Mouse (Mus musculus) limb, embryonic 11.5 days (tissue): ENCODE results near the gene Fam129a. TPM values are rescaled to one million over a fixed set of nuclear protein-coding genes. Genes with fewer than 3 reads are reported as not detected.
"Not testable (repeated sequence)": the region's sequence is repeated elsewhere in the genome, so short reads cannot be mapped to it uniquely, and the experiment has no call there.

Experiments
- ATAC-seq: fragments of 200-750 bp; cut with Nextera tagmentation; 2 replicates; pipeline ENCODE4 v1.8.0; 2017; ENCODE audit warnings: low read depth; ENCODE audit not compliant: insufficient number of reproducible peaks, low FRiP score, low TSS enrichment
- DNase-seq: peaks from one replicate; pipeline ENCODE4 v3.0.0-alpha.2; 2015; ENCODE audit warnings: low spot score
- H3K27ac ChIP-seq: fragments of 300-500 bp; sonication (generic); replicated peaks from 2 replicates; pipeline ENCODE4 v1.5.1; 2014; ENCODE audit warnings: low read depth, mild to moderate bottlenecking, low read length
- H3K27me3 ChIP-seq: fragments of 300-500 bp; sonication (generic); 2 replicates; pipeline ENCODE4 v1.6.1; 2014; ENCODE audit warnings: mild to moderate bottlenecking, low read length, mixed read lengths; ENCODE audit not compliant: control insufficient read depth, insufficient read depth
- H3K36me3 ChIP-seq: fragments of 300-500 bp; sonication (generic); 2 replicates; pipeline ENCODE4 v1.6.1; 2014; ENCODE audit warnings: mild to moderate bottlenecking, low read length, moderate library complexity, mixed read lengths; ENCODE audit not compliant: control insufficient read depth, insufficient read depth
- H3K4me1 ChIP-seq: fragments of 300-500 bp; sonication (generic); 2 replicates; pipeline ENCODE4 v1.6.1; 2014; ENCODE audit warnings: low read length, mixed read lengths; ENCODE audit not compliant: control insufficient read depth, insufficient read depth
- H3K4me2 ChIP-seq: fragments of 300-500 bp; sonication (generic); 2 replicates; pipeline ENCODE4 v1.6.1; 2014; ENCODE audit warnings: low read depth, mild to moderate bottlenecking, moderate library complexity; ENCODE audit not compliant: severe bottlenecking
- H3K4me3 ChIP-seq: fragments of 300-500 bp; sonication (generic); 2 replicates; pipeline ENCODE4 v1.5.1; 2014; ENCODE audit warnings: low read depth, low read length
- H3K9ac ChIP-seq: fragments of 300-500 bp; sonication (generic); 2 replicates; pipeline ENCODE4 v1.6.1; 2014; ENCODE audit warnings: mild to moderate bottlenecking, low read length
- H3K9me3 ChIP-seq: fragments of 300-500 bp; sonication (generic); 2 replicates; pipeline ENCODE4 v1.6.1; 2016; ENCODE audit warnings: low read length; ENCODE audit not compliant: control insufficient read depth
- WGBS: fragments of 180-500 bp; shearing (Covaris S2); extraction: QIAGEN DNeasy Blood & Tissue Kit; methylation state at CpG from one replicate; pipeline ENCODE4 v1.1.7; 2014; 5-methylcytosine and 5-hydroxymethylcytosine counted together
- polyA plus RNA-seq: library from polyadenylated mRNA; unstranded; fragments of >200 nt; fragmentation: Nextera tagmentation; extraction: Ambion mirVana; gene quantifications from 2 replicates; pipeline ENCODE4 v1.2.1, GENCODE M21; 2014

Fam129a gene
- polyA plus RNA-seq, 1 experiment from 2014 or later = 0.89 TPM

- Histone ChIP-seq H3K9ac (no peak overlapping the region), H3K36me3 (no peaks in the 10 kb centered on the region), H3K9me3 (no peaks in the 10 kb centered on the region), H3K4me1 (no peaks in the 10 kb centered on the region), H3K27ac (no peak overlapping the region), H3K27me3 (no peaks in the 10 kb centered on the region), H3K4me3 (no peak overlapping the region), H3K4me2 (no peak overlapping the region)
- no peak for ATAC-seq
- no peak for DNase-seq
- 87% methylated on average over 4 of the region's 4 CpGs for WGBS
Observed at GRCm38 (mm10) chr1:151594906-151595305, 23.9 kb downstream of the Fam129a start.

DNA sequence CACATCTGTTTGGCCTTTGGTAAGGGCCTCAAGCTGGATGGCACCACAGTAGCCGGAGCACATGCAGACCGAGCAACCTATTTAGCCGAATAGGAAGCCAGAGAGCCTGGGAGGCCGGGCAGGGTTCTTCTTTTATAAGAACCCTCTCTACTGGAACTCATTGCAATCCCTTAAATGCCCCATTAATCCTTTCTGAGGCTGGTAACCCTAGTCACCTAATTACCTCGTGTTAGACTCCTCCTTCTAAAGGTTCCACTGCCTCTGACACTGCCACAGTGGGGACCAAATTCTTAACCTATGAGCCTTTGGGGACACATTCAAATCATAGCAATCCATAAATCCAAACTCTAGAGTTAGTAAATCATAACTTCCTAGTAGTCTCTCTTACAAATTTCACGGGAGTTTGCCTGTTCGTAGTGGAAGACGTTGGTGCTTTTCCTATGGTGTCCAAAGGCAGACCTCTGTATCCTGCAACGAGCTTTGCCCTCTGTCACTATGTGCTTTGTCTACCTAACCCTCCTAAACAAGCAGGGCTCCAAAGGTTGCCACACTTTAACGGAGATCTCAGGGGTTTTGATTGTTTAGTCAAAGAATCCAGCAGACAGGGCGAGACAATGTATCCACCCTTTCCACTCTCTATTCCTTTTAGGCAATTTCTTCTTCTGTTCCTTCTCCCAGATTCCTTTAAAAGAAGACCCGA, 24.8 kb downstream of the Fam129a start:
- H3K27me3 ChIP-seq = no peaks in the 10 kb centered on the region
- H3K9me3 ChIP-seq = no peaks in the 10 kb centered on the region
- DNase-seq = no peak
- no peak overlapping the region for H3K4me2 ChIP-seq
- no peak overlapping the region for H3K9ac ChIP-seq
- no peaks in the 10 kb centered on the region for H3K36me3 ChIP-seq
- no peak overlapping the region for H3K4me3 ChIP-seq
- no peak overlapping the region for H3K27ac ChIP-seq
- 71% methylated on average over 12 of the region's 12 CpGs for WGBS
- no peaks in the 10 kb centered on the region for H3K4me1 ChIP-seq
- no peak for ATAC-seq

DNA sequence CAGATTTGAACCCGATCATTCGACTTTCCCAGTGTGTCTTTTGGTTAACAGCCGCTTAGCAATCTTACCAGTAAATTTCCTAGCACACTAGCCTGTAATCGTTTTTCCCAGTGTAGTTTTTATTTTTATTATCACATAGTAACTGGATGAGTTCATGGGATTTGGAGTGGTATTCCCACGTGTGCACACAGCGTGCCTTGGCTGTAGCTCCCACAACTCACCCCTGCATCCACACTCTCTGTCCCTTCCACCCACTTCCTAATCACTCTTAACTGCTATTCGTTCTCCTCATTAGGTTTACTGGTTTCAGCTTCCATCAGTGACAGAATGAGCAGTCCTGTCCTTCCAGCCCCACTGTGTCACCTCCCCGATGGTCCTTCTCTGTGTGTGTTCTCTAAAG, 25.6 kb downstream of the Fam129a start:
- no peaks in the 10 kb centered on the region for H3K9me3 ChIP-seq
- no peak overlapping the region for H3K9ac ChIP-seq
- no peak overlapping the region for H3K4me3 ChIP-seq
- H3K27ac ChIP-seq = no peak overlapping the region
- ATAC-seq = no peak
- no peaks in the 10 kb centered on the region for H3K36me3 ChIP-seq
- no peaks in the 10 kb centered on the region for H3K4me1 ChIP-seq
- no peak for DNase-seq
- no peaks in the 10 kb centered on the region for H3K27me3 ChIP-seq
- no peak overlapping the region for H3K4me2 ChIP-seq
- 74% methylated on average over 8 of the region's 8 CpGs for WGBS

GRCm38 (mm10) chr1:151597677-151598297, 26.8 kb downstream of the Fam129a start:
- no peaks in the 10 kb centered on the region for H3K27me3 ChIP-seq
- DNase-seq (no peak), ATAC-seq (no peak)
- no peak overlapping the region for H3K4me2 ChIP-seq
- H3K9me3 ChIP-seq = no peaks in the 10 kb centered on the region
- WGBS = 87% methylated on average over 6 of the region's 6 CpGs
- H3K36me3 ChIP-seq = no peaks in the 10 kb centered on the region
- H3K4me3 ChIP-seq = no peak overlapping the region
- no peaks in the 10 kb centered on the region for H3K4me1 ChIP-seq
- H3K9ac ChIP-seq = no peak overlapping the region
- H3K27ac ChIP-seq = no peak overlapping the region

DNA sequence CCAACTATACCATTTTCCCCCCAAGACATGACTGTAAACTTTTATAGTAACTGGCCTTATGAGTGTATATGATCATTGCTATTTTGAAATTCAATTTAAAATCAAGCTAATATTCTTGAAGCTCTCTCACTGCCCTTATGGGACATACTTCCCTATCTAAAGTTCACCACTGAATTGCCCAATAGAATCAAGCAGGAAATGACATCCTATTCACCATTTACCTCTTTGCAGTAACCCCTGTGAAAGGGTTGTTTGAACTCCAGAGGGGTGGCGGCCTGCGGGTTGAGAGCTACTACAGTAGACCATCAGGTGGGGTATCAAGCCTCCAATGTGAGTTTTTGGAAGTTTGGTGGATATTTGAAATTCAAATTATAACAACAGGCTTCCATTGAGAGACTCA, 27.9 kb downstream of the Fam129a start:
- Histone ChIP-seq H3K36me3 (no peaks in the 10 kb centered on the region), H3K4me3 (no peak overlapping the region), H3K27ac (no peak overlapping the region), H3K27me3 (no peaks in the 10 kb centered on the region), H3K9me3 (no peaks in the 10 kb centered on the region), H3K4me2 (no peak overlapping the region), H3K9ac (no peak overlapping the region), H3K4me1 (no peaks in the 10 kb centered on the region)
- DNase-seq (no peak), ATAC-seq (no peak)
- WGBS = 88% methylated on average over 2 of the region's 2 CpGs

GRCm38 (mm10) chr1:151604328-151604727, 33.3 kb downstream of the Fam129a start:
- ATAC-seq (no peak), DNase-seq (no peak)
- no peak overlapping the region for H3K4me3 ChIP-seq
- H3K27ac ChIP-seq = no peak overlapping the region
- no peaks in the 10 kb centered on the region for H3K36me3 ChIP-seq
- H3K9me3 ChIP-seq = no peaks in the 10 kb centered on the region
- 79% methylated on average over 2 of the region's 2 CpGs for WGBS
- no peaks in the 10 kb centered on the region for H3K27me3 ChIP-seq
- H3K4me2 ChIP-seq = no peak overlapping the region
- no peak overlapping the region for H3K9ac ChIP-seq
- no peaks in the 10 kb centered on the region for H3K4me1 ChIP-seq

DNA sequence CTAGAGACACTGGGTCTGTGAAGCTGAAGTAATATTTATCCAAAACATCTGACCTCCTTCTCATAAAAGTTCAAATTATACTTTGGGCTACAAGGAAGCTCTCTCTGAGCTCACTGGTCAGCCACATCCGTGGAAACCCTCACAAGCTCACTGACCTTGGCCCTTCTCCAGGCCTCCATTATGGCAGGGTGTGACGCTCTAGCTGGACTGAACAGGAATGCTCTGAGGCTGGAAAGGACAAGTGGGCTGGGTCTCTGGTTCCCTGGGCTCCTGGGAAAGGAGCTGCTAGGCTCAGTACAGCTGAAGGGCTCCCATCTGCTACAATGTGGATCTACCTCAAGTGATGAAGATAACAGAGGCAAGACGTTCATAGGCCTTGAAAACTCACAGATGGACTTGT, 37.0 kb downstream of the Fam129a start:
- not testable (repeated sequence) for H3K4me3 ChIP-seq, H3K27me3 ChIP-seq, H3K4me2 ChIP-seq, ATAC-seq, H3K27ac ChIP-seq, DNase-seq, H3K4me1 ChIP-seq, H3K9ac ChIP-seq, H3K36me3 ChIP-seq, H3K9me3 ChIP-seq
- WGBS = 88% methylated on average over 3 of the region's 3 CpGs

DNA sequence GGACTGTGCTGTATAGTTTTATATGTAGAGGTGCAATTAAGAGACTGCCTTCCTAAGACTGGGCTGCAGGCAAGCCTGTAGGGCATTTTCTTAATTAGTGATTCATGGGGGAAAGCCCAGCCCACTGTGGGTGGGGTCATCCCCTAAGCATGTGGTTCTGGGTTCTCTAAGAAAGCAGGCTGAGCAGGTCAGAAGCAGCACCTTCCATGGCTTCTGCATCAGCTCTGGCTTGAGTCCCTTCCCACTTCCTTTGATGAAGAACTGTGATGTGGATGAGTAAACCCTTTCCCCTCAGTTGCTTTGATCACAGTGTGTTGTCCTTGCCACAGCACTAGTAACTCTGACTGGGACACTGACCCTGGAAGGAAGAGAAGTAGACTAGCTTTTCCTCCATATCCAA, 39.6 kb downstream of the Fam129a start:
- H3K4me3 ChIP-seq = no peak overlapping the region
- H3K4me1 ChIP-seq = no peaks in the 10 kb centered on the region
- no peak for DNase-seq
- H3K4me2 ChIP-seq = no peak overlapping the region
- H3K9ac ChIP-seq = no peak overlapping the region
- no peak for ATAC-seq
- H3K36me3 ChIP-seq = no peaks in the 10 kb centered on the region
- H3K27me3 ChIP-seq = no peaks in the 10 kb centered on the region
- no peak overlapping the region for H3K27ac ChIP-seq
- no peaks in the 10 kb centered on the region for H3K9me3 ChIP-seq
